Mouse (Mus musculus) lung, adult 18-20 months (tissue): ENCODE measurements around the gene C5ar2.
"Not testable (repeated sequence)": the region's sequence is repeated elsewhere in the genome, so short reads cannot be mapped to it uniquely, and the experiment has no call there.

Source experiments
- DNase-seq, 2 experiments: peaks; one replicate each; pipeline ENCODE4 v3.0.0; 2022; ENCODE audit warnings: mixed read lengths in 2 of 2

Gene C5ar2

GRCm38 (mm10) chr7:16244067-16244466, at the start of gene C5ar2:
C5ar2 (minus strand) TSS chr7:16244154.
- DNase-seq = peak; percentile 65 to 70

- DNase-seq = no peak
Observed at GRCm38 (mm10) chr7:16287791-16288190, 43.8 kb upstream of the C5ar2 start.

GRCm38 (mm10) chr7:16287016-16287415, 43.1 kb upstream of the C5ar2 start:
- no peak for DNase-seq

GRCm38 (mm10) chr7:16286026-16286961, 42.3 kb upstream of the C5ar2 start, which contains the start of gene Ccdc9:
Ccdc9 (minus strand) TSS chr7:16286795.
- peak; percentile 100 for DNase-seq

- peak; percentile 87 to 90 for DNase-seq
Observed at GRCm38 (mm10) chr7:16285450-16286025, 41.6 kb upstream of the C5ar2 start.

- no peak for DNase-seq
Observed at GRCm38 (mm10) chr7:16284904-16285303, 41.0 kb upstream of the C5ar2 start.

- DNase-seq = no peak
Observed at GRCm38 (mm10) chr7:16284001-16284400, 40.0 kb upstream of the C5ar2 start.

- DNase-seq = no peak
Observed at GRCm38 (mm10) chr7:16282334-16282733, 38.4 kb upstream of the C5ar2 start.

GRCm38 (mm10) chr7:16280721-16281120, 36.8 kb upstream of the C5ar2 start:
- no peak for DNase-seq

- DNase-seq = no peak
Observed at GRCm38 (mm10) chr7:16274922-16275890, 31.3 kb upstream of the C5ar2 start.

GRCm38 (mm10) chr7:16273766-16274140, 29.8 kb upstream of the C5ar2 start:
- peak; percentile 68 to 71 for DNase-seq

- DNase-seq = peak; percentile 91 to 93
Observed at GRCm38 (mm10) chr7:16273081-16273765, 29.3 kb upstream of the C5ar2 start, which contains the start of gene Inafm1. Inafm1 (minus strand) TSS chr7:16273617.

- peak; percentile 71 to 74 for DNase-seq
Observed at GRCm38 (mm10) chr7:16272681-16273080, 28.7 kb upstream of the C5ar2 start.

- DNase-seq = no peak
Observed at GRCm38 (mm10) chr7:16271139-16271538, 27.2 kb upstream of the C5ar2 start.

GRCm38 (mm10) chr7:16266593-16266992, 22.6 kb upstream of the C5ar2 start:
- DNase-seq = not testable (repeated sequence)

- DNase-seq = no peak
Observed at GRCm38 (mm10) chr7:16265856-16266255, 21.9 kb upstream of the C5ar2 start.

GRCm38 (mm10) chr7:16263843-16264242, 19.9 kb upstream of the C5ar2 start:
- no peak for DNase-seq

GRCm38 (mm10) chr7:16263015-16263787, 19.2 kb upstream of the C5ar2 start:
- peak; percentile 72 to 80 for DNase-seq

GRCm38 (mm10) chr7:16261097-16261496, 17.1 kb upstream of the C5ar2 start:
- no peak for DNase-seq

GRCm38 (mm10) chr7:16259110-16259590, 15.2 kb upstream of the C5ar2 start, which contains the start of gene C5ar1:
C5ar1 (minus strand) TSS chr7:16259540.
- DNase-seq = peak in 1 of 2 experiments; percentile 27

GRCm38 (mm10) chr7:16257830-16258229, 13.9 kb upstream of the C5ar2 start:
- DNase-seq = peak in 1 of 2 experiments; percentile 30
